Mouse (Mus musculus): ENCODE measurements around the gene Zbp1.
A peak's percentile ranks its signal among the peaks of the same experiment; 100 is the strongest.

Gene Zbp1

GRCm38 (mm10) chr2:173175703-173176102 is 43.0 kb downstream of the Zbp1 start:
- DNase-seq: no peak

- DNase-seq: no peak
Observed at GRCm38 (mm10) chr2:173174569-173174968, 44.2 kb downstream of the Zbp1 start.

- peak; percentile 20 for DNase-seq
Observed at GRCm38 (mm10) chr2:173173521-173174511, 44.9 kb downstream of the Zbp1 start.

GRCm38 (mm10) chr2:173173008-173173407 is 45.7 kb downstream of the Zbp1 start:
- no peak for DNase-seq

GRCm38 (mm10) chr2:173172386-173172785 is 46.3 kb downstream of the Zbp1 start:
- DNase-seq: no peak

GRCm38 (mm10) chr2:173171956-173172355 is 46.8 kb downstream of the Zbp1 start:
- DNase-seq: no peak

GRCm38 (mm10) chr2:173171470-173171869 is 47.3 kb downstream of the Zbp1 start:
- DNase-seq: no peak

- DNase-seq: no peak
Observed at GRCm38 (mm10) chr2:173170715-173171114, 48.0 kb downstream of the Zbp1 start.

- DNase-seq: no peak
Observed at GRCm38 (mm10) chr2:173170081-173170480, 48.6 kb downstream of the Zbp1 start.

- DNase-seq: no peak
Observed at GRCm38 (mm10) chr2:173168411-173168851, 50.3 kb downstream of the Zbp1 start.

GRCm38 (mm10) chr2:173165357-173165756 is 53.4 kb downstream of the Zbp1 start:
- DNase-seq: no peak

GRCm38 (mm10) chr2:173164946-173165345 is 53.8 kb downstream of the Zbp1 start:
- DNase-seq: no peak

- no peak for DNase-seq
Observed at GRCm38 (mm10) chr2:173164358-173164757, 54.4 kb downstream of the Zbp1 start.

- DNase-seq: no peak
Observed at GRCm38 (mm10) chr2:173163380-173163779, 55.3 kb downstream of the Zbp1 start.

GRCm38 (mm10) chr2:173159354-173160311 is 59.1 kb downstream of the Zbp1 start:
- DNase-seq: no peak

GRCm38 (mm10) chr2:173158390-173159055 is 60.2 kb downstream of the Zbp1 start:
- no peak for DNase-seq

- no peak for DNase-seq
Observed at GRCm38 (mm10) chr2:173157871-173158270, 60.9 kb downstream of the Zbp1 start.

GRCm38 (mm10) chr2:173157376-173157775 is 61.3 kb downstream of the Zbp1 start:
- no peak for DNase-seq

GRCm38 (mm10) chr2:173156923-173157322 is 61.8 kb downstream of the Zbp1 start:
- no peak for DNase-seq
